Mouse (Mus musculus): Measurements from ENCODE around the gene Ahdc1.

The Ahdc1 gene

GRCm38 (mm10) chr4:133116756-133117470 is 105.9 kb downstream of the Ahdc1 start:
- CTCF ChIA-PET: interaction anchor here (0.6 kb wide), 1 partner anchor 21 kb away, joined by 3 read pairs; no protein-coding TSS in a partner anchor

- CTCF ChIA-PET: no interaction called here
Observed at GRCm38 (mm10) chr4:133117556-133118411, 106.7 kb downstream of the Ahdc1 start.

GRCm38 (mm10) chr4:133118775-133119375 is 107.8 kb downstream of the Ahdc1 start:
- CTCF ChIA-PET: no interaction called here

GRCm38 (mm10) chr4:133119579-133119978 is 108.5 kb downstream of the Ahdc1 start:
- CTCF ChIA-PET: no interaction called here

- CTCF ChIA-PET: no interaction called here
Observed at GRCm38 (mm10) chr4:133120833-133121321, 109.8 kb downstream of the Ahdc1 start.

- CTCF ChIA-PET: no interaction called here
Observed at GRCm38 (mm10) chr4:133121416-133121815, 110.4 kb downstream of the Ahdc1 start.

- CTCF ChIA-PET: interaction anchor here (0.7 kb wide), 1 partner anchor 149 kb away, joined by 4 read pairs; no protein-coding TSS in a partner anchor
Observed at GRCm38 (mm10) chr4:133121974-133122637, 111.0 kb downstream of the Ahdc1 start.

- CTCF ChIA-PET: interaction anchor here (0.6 kb wide), 1 partner anchor 64 kb away, joined by 17 read pairs; no protein-coding TSS in a partner anchor
Observed at GRCm38 (mm10) chr4:133127079-133127478, 116.0 kb downstream of the Ahdc1 start.
